Mouse (Mus musculus): ENCODE results near the gene Sumo2. TPM values are rescaled to one million over a fixed set of nuclear protein-coding genes. Genes with fewer than 3 reads are reported as not detected.
A peak's percentile ranks its signal among the peaks of the same experiment; 100 is the strongest.
"Not testable (repeated sequence)": the region's sequence is repeated elsewhere in the genome, so short reads cannot be mapped to it uniquely, and the experiment has no call there.

The Sumo2 gene
- polyA plus RNA-seq, 1 experiment from 2014 or later = 917 TPM

DNA sequence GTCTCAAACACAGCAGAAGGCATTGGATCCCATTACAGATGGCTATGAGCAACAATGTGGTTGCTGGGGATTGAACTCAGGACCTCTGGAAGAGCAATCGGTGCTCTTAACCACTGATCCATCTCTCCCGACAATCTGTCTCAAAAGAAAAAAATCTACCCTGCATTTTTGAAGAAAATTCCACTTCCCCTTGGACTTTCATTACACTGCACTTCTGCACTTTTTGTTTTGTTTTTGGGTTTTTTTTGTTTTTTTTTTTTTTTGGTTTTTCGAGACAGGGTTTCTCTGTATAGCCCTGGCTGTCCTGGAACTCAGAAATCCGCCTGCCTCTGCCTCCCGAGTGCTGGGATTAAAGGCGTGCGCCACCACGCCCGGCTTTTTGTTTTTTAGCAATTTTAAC lies 39.5 kb downstream of the Sumo2 start:
- H3K4me2 ChIP-seq; H3K9me3 ChIP-seq; ATAC-seq (ENCODE audit: low FRiP score, low read depth); H3K4me3 ChIP-seq; H3K27me3 ChIP-seq; H3K9ac ChIP-seq; H3K4me1 ChIP-seq (replicated peaks); H3K27ac ChIP-seq (replicated peaks): not testable (repeated sequence)
- H3K36me3 ChIP-seq = peaks cover 44% of the 10 kb centered on the region
- WGBS = 91% methylated on average over 9 of the region's 9 CpGs

DNA sequence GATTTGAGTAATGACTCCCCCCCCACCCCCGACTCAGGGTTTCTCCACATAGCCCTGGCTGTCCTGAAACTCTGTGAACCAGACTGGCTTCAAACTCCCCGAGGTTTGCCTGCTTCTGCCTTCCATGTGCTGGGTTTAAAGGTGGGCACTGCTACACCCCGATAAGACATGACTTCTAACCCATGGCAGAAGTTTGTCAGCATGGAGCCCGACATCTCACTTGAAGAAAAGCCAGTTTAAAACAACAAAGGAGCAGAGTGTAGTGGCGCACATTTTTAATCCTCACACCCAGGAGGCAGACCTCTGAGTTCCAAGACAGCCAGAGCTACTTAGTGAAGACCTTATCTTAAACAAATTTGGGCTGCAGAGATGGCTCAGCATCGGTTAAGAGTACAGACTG lies 43.7 kb downstream of the Sumo2 start:
- no peaks in the 10 kb centered on the region for H3K27me3 ChIP-seq
- WGBS = 35% methylated on average over 6 of the region's 6 CpGs
- peak overlapping the region; percentile 71 for H3K4me3 ChIP-seq
- peak overlapping the region; percentile 76 for H3K9ac ChIP-seq
- no peak for ATAC-seq (ENCODE audit: low FRiP score, low read depth)
- H3K9me3 ChIP-seq = no peaks in the 10 kb centered on the region
- peaks cover 22% of the 10 kb centered on the region for H3K4me1 ChIP-seq (replicated peaks)
- H3K4me2 ChIP-seq = peak overlapping the region; percentile 88
- H3K36me3 ChIP-seq = peaks cover 20% of the 10 kb centered on the region
- 0 out of 2 replicates have a peak overlapping the region, but pooled peaks have one; percentile 91 for H3K27ac ChIP-seq (replicated peaks)

DNA sequence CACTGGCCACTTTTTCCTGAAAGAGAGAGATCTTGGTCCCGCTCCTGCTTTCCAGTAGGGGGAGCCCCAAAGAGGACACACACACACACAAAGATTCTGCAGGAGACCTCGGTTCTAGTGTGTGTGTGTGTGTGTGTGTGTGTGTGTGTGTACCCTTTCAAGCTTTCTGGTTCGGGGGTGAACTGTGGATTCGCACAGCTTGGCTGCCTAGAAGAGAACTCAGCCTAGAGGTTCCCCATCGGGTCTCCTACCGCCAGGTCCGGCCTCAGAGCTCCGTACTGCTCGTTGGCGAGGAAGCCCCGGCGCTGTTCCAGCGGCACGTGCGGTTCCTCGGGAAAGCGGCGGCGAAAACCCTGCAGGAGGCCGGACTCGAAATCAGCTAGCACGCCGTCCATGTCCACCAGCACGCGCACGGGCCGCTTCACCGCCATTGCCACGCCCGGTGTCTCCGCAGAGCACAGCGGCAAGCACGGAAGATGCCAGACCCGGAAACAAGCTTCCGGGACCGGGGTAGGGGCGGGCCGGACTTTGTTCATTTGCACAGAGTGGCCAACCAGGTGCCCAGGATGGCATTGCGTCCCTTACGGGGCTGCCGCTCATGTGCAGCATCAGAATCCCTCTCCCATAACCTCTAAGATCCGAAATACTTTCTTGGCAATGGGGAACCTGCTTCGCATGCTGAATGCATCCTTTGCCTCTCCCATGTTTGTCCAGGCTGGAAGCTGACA lies 44.6 kb downstream of the Sumo2 start, which contains the start of gene Nt5c:
Nt5c (minus strand) TSS at position 507 of the 728 bp plus-strand sequence.
- Histone ChIP-seq H3K27me3 (no peaks in the 10 kb centered on the region), H3K27ac (replicated peaks) (peak within 1 kb of the TSS; percentile 91), H3K36me3 (peaks cover 14% of the 10 kb centered on the region), H3K4me3 (peak within 1 kb of the TSS; percentile 71), H3K4me2 (peak within 1 kb of the TSS; percentile 88), H3K9ac (peak within 1 kb of the TSS; percentile 76), H3K9me3 (no peaks in the 10 kb centered on the region), H3K4me1 (replicated peaks) (peaks cover 22% of the 10 kb centered on the region)
- ATAC-seq (ENCODE audit: low FRiP score, low read depth) = peak; percentile 91
- WGBS = under 1% methylated on average over 43 of the region's 43 CpGs

DNA sequence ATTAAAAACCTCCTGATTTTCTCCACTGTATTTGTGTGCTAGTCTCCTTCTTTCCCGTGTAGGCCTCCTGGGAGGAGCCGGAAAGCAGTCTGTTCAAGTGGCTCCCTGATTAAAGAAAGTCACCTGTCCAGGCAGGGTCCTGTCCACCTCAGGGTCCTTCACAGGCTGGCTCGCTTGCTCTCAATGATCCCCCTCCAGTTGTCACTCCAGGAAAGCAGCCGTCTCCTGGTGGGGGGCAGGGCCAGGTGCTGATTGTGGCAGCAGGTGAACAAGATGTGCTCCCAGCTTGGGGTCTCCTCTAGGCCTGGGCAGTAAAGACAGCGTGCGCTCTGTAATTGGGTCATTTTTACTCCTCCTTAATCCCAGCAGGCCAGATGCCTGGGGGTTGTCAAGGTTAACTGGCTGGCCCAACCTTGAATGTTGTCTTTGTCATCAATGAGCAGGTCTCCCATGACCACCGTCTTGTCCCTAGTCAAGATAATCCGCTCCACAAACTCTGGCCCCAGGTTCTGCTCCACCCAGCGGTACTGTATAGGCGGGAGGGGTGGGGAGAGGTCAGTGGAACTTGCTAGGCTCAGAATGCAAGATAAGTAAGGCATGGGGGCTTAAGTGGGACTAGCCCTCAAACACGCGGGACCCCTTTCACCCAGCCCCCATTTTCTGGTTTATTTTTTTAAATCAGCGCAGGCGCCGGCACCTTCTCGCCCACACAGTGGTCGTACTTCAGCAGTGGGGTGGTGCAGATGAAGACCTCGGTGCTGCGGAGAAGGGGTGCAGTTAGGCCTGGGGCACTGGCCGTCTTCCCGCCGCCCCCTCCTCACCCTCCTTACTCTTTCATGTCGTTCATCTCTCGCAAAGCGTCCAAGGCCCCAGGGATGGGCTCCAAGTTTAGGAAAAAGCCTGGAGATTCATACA lies 45.4 kb downstream of the Sumo2 start:
- WGBS = 22% methylated on average over 25 of the region's 25 CpGs
- peak; percentile 62 for ATAC-seq (ENCODE audit: low FRiP score, low read depth)

DNA sequence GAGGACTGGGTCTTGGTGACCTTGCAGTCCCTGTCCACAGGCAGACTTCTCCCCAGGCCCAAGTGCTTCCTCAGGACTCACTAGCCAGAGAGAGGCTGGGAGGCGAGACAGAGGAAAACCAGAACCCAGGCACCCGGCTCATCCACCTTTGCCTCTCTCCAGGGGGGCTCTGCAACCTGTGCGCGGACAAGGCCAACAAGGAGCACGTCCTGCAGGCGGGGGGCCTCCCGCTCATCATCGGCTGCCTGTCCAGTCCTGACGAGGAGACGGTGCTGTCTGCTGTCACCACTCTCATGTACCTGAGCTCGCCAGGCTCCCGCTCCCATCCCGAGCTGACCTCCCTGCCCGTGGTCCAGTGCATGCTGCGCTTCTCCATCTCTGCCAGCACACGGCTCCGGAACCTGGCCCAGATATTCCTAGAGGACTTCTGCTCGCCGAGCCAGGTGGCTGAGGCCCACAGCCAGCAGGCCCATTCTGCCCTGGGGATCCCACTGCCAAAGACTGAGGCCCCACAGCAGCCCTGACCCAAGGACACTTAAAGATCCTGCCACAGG lies 47.4 kb downstream of the Sumo2 start:
- Histone ChIP-seq H3K9me3 (no peaks in the 10 kb centered on the region), H3K27me3 (no peaks in the 10 kb centered on the region), H3K4me1 (replicated peaks) (peaks cover 22% of the 10 kb centered on the region), H3K4me3 (no peak overlapping the region), H3K36me3 (peaks cover 14% of the 10 kb centered on the region), H3K9ac (no peak overlapping the region), H3K4me2 (no peak overlapping the region), H3K27ac (replicated peaks) (no peak overlapping the region)
- no peak for ATAC-seq (ENCODE audit: low FRiP score, low read depth)
- 93% methylated on average over 19 of the region's 19 CpGs for WGBS

More for the DNA sequence above, 45.4 kb downstream of the Sumo2 start:
- no peaks in the 10 kb centered on the region for H3K27me3 ChIP-seq
- H3K9me3 ChIP-seq = no peaks in the 10 kb centered on the region
- H3K4me1 ChIP-seq (replicated peaks) = peaks cover 22% of the 10 kb centered on the region
- H3K27ac ChIP-seq (replicated peaks) = peak overlapping the region; percentile 91
- H3K4me2 ChIP-seq = peak overlapping the region; percentile 88
- peak overlapping the region; percentile 76 for H3K9ac ChIP-seq
- peaks cover 14% of the 10 kb centered on the region for H3K36me3 ChIP-seq
- H3K4me3 ChIP-seq = peak overlapping the region; percentile 71

DNA sequence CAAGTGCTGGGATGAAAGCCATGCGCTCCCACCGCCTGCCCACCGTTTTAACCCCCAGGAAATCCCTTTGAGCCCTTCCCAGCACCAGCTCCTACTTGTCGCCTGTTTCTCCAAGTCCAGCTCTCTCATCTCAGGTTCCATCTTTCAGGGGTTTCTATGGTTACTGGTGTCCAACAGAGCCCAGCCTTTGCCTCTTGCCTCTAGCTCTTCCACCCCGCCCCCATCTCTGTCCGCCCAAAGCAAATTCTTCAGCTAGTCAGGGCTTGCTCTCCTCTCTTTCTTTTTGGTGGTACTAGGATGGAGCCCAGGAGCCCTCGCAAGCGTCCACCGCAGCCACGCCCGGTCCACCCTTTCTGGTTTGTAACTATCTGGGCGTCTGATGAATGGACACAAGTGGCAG lies 50.9 kb downstream of the Sumo2 start:
- no peaks in the 10 kb centered on the region for H3K27me3 ChIP-seq
- H3K4me3 ChIP-seq = no peak overlapping the region
- H3K4me1 ChIP-seq (replicated peaks) = peaks cover 2% of the 10 kb centered on the region
- peaks cover 14% of the 10 kb centered on the region for H3K36me3 ChIP-seq
- no peak overlapping the region for H3K27ac ChIP-seq (replicated peaks)
- 44% methylated on average over 12 of the region's 12 CpGs for WGBS
- no peak for ATAC-seq (ENCODE audit: low FRiP score, low read depth)
- H3K4me2 ChIP-seq = no peak overlapping the region
- H3K9me3 ChIP-seq = no peaks in the 10 kb centered on the region
- no peak overlapping the region for H3K9ac ChIP-seq

DNA sequence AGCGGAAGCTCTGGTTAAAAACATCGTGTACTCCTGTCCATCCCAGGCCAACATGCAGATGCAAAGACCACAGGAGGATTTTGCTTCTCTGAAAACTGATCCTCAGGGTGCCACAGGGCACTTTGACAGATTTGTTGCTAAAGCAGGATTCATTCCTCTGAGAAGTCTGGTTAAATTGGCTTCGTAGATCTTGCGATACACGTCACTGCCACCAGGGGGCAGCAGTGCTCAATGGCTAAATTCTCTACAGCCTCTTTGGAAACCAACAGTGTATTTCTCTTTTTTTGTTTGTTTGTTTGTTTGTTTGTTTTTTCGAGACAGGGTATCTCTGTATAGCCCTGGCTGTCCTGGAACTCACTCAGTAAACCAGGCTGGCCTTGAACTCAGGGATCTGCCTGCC lies 52.4 kb downstream of the Sumo2 start:
- WGBS = 18% methylated on average over 6 of the region's 6 CpGs
- H3K27ac ChIP-seq (replicated peaks) = no peak overlapping the region
- ATAC-seq (ENCODE audit: low FRiP score, low read depth) = no peak

DNA sequence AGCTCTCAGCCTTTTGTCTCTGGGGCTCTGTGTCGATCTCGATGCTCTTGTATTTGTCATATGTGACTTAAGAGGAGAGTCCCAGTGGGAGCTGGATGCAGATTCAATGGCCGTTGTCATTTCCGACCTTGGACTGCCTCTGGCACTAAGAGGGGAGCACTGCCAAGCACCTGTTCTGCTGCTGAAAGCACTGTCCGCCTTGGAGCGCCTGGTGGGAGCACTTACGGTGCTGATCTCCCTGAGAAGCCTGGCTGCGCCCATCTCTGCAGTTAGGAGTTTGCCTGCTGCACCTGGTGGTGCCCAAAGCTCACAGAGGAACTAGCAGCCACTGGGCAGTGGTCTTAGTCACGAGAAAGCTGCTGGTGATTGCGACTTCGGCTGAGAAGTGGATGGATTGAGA lies 52.8 kb downstream of the Sumo2 start:
- ATAC-seq (ENCODE audit: low FRiP score, low read depth) = no peak
- H3K9me3 ChIP-seq = no peaks in the 10 kb centered on the region
- H3K4me1 ChIP-seq (replicated peaks) = no peaks in the 10 kb centered on the region
- H3K4me3 ChIP-seq = no peak overlapping the region
- no peak overlapping the region for H3K27ac ChIP-seq (replicated peaks)
- no peaks in the 10 kb centered on the region for H3K27me3 ChIP-seq
- WGBS = 66% methylated on average over 11 of the region's 11 CpGs
- no peak overlapping the region for H3K4me2 ChIP-seq
- no peak overlapping the region for H3K9ac ChIP-seq
- no peaks in the 10 kb centered on the region for H3K36me3 ChIP-seq

More for the DNA sequence above, 52.4 kb downstream of the Sumo2 start:
- no peaks in the 10 kb centered on the region for H3K4me1 ChIP-seq (replicated peaks)
- H3K4me3 ChIP-seq = no peak overlapping the region
- peaks cover 2% of the 10 kb centered on the region; the same call in 1 of the 2 replicates for H3K36me3 ChIP-seq
- H3K27me3 ChIP-seq = no peaks in the 10 kb centered on the region
- H3K9me3 ChIP-seq = no peaks in the 10 kb centered on the region
- no peak overlapping the region for H3K4me2 ChIP-seq
- no peak overlapping the region for H3K9ac ChIP-seq

DNA sequence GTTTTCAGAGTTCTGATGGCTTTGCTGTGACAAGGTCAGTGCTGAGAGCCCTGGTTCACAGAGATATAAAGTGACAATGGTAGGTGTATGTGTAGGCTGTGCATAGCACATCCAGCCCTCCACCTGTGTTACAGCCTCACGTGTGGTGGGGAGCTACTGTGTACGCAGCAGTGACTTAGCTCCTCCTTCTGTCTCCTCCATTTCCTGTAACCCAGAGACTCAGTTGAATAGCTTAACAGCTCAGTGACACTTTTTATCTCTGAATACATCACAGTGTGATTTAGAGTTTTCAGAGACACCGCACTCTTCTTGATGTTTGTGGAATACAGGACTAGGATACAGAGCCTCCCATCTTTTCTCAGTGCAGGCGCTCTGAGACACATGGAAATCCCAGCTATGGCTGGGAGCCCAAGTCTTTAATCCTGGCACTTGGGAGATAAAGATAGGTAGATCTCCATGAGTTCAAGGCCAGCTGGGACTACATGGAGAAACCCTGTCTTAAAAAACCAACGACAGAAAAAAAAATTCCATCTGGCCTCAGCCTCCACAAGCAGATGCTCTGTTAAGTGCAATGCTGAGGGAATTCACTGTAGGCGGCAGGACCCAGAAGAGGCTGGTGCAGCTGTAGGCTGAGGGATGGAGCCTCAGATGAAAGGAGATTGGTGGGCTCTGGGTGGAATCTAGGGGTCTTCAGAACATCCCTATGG lies 54.4 kb downstream of the Sumo2 start:
- no peak overlapping the region for H3K4me3 ChIP-seq
- no peaks in the 10 kb centered on the region for H3K36me3 ChIP-seq
- 86% methylated on average over 6 of the region's 6 CpGs for WGBS
- no peak overlapping the region for H3K27ac ChIP-seq (replicated peaks)
- no peaks in the 10 kb centered on the region for H3K9me3 ChIP-seq
- no peaks in the 10 kb centered on the region for H3K27me3 ChIP-seq
- no peak overlapping the region for H3K9ac ChIP-seq
- no peak for ATAC-seq (ENCODE audit: low FRiP score, low read depth)
- no peak overlapping the region for H3K4me2 ChIP-seq
- H3K4me1 ChIP-seq (replicated peaks) = peaks cover 8% of the 10 kb centered on the region

DNA sequence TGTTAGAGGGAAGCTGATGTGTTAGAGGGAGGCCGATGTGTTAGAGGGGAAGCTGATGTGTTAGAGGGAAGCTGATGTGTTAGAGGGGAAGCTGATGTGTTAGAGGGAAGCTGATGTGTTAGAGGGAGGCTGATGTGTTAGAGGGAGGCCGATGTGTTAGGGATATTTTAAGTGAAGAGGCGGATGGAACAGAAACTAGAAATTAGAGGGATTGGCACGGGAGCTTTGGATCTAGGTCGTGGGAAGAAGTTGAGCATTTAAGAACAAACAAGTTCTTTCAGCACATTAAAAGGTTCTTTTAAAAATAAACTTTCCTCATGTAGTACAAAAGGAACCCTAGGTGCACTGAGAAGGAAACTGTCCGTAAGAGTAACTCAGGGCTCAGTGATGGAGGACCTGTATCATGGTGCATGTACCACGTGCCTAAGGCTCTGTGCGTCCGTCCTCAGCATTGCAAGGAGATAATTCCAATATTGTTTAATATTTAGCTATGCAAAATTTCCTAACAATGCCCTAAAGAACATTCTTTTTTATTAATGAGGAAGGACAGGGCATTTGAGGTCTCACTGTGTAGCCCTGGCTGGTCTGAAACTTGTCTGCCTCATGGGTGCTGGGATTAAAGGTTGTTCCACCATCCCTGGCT lies 57.7 kb downstream of the Sumo2 start:
- WGBS = 88% methylated on average over 9 of the region's 9 CpGs
- Histone ChIP-seq H3K9me3 (no peaks in the 10 kb centered on the region), H3K4me2 (no peak overlapping the region), H3K36me3 (no peaks in the 10 kb centered on the region), H3K4me3 (no peak overlapping the region), H3K27ac (replicated peaks) (no peak overlapping the region), H3K4me1 (replicated peaks) (peaks cover 29% of the 10 kb centered on the region), H3K9ac (no peak overlapping the region), H3K27me3 (no peaks in the 10 kb centered on the region)
- ATAC-seq (ENCODE audit: low FRiP score, low read depth) = no peak

DNA sequence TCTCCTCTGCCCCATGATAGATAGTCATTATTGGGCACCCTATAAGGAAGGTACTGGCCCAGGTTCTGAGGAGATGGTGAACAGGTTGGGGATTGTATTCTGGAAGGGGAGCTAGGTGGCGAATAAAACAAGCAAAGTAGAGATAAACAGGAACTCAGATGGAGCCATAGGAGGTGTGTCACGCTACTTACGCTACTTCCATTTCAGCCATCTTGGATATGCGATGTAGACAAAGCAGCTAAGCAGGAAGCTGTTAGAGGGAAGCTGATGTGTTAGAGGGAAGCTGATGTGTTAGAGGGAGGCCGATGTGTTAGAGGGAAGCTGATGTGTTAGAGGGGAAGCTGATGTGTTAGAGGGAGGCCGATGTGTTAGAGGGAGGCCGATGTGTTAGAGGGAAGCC lies 58.7 kb downstream of the Sumo2 start:
- not testable (repeated sequence) for H3K27me3 ChIP-seq; ATAC-seq (ENCODE audit: low FRiP score, low read depth); H3K36me3 ChIP-seq; H3K27ac ChIP-seq (replicated peaks); H3K4me3 ChIP-seq; H3K9me3 ChIP-seq
- 87% methylated on average over 7 of the region's 7 CpGs for whole genome bisulfite sequencing
- Histone ChIP-seq H3K9ac (0 out of 2 replicates have a peak overlapping the region, but pooled peaks have one; percentile 19), H3K4me2 (peak overlapping the region; percentile 93; the same call in 1 of the 2 replicates), H3K4me1 (replicated peaks) (peaks cover 31% of the 10 kb centered on the region)
